Mouse (Mus musculus): Measurements from ENCODE around the gene Slc25a11.

- TF ChIP-seq CTCF (IDR thresholded peaks at IDR 0.05): no peak
- no peak for TF ChIP-seq EP300 (IDR thresholded peaks at IDR 0.05)
Measured at GRCm38 (mm10) chr11:70649185-70649734, 2.0 kb upstream of the Slc25a11 start.

All from lung, postnatal 0 days (tissue).